Mouse (Mus musculus) limb, embryonic 15.5 days (tissue): ENCODE results near the gene Fbxw8. TPM values are rescaled to one million over a fixed set of nuclear protein-coding genes. Genes with fewer than 3 reads are reported as not detected.
A peak's percentile ranks its signal among the peaks of the same experiment; 100 is the strongest.

ENCODE experiments used
- ATAC-seq: fragments of 200-750 bp; cut with Nextera tagmentation; 2 replicates; pipeline ENCODE4 v1.8.0; 2017; ENCODE audit warnings: low read depth, moderate TSS enrichment; ENCODE audit not compliant: insufficient number of reproducible peaks, low FRiP score, low TSS enrichment
- H3K27ac ChIP-seq: fragments of 300-500 bp; sonication (generic); 2 replicates; pipeline ENCODE4 v1.5.1; 2015; ENCODE audit warnings: moderate library complexity, mild to moderate bottlenecking, inconsistent platforms
- H3K27me3 ChIP-seq: fragments of 300-500 bp; sonication (generic); 2 replicates; pipeline ENCODE4 v1.6.1; 2015; ENCODE audit warnings: inconsistent platforms
- H3K36me3 ChIP-seq: fragments of 300-500 bp; sonication (generic); 2 replicates; pipeline ENCODE4 v1.6.1; 2015; ENCODE audit warnings: inconsistent platforms
- H3K4me1 ChIP-seq: fragments of 300-500 bp; sonication (generic); 2 replicates; pipeline ENCODE4 v1.6.1; 2015; ENCODE audit warnings: inconsistent platforms
- H3K4me2 ChIP-seq: fragments of 300-500 bp; sonication (generic); 2 replicates; pipeline ENCODE4 v1.6.1; 2015; ENCODE audit warnings: mild to moderate bottlenecking, inconsistent platforms
- H3K4me3 ChIP-seq: fragments of 300-500 bp; sonication (generic); 2 replicates; pipeline ENCODE4 v1.5.1; 2015; ENCODE audit warnings: mild to moderate bottlenecking, inconsistent platforms
- H3K9ac ChIP-seq: fragments of 300-500 bp; sonication (generic); 2 replicates; pipeline ENCODE4 v1.6.1; 2015; ENCODE audit warnings: inconsistent platforms
- H3K9me3 ChIP-seq: fragments of 300-500 bp; sonication (generic); 2 replicates; pipeline ENCODE4 v1.6.1; 2016; ENCODE audit warnings: inconsistent platforms
- WGBS: fragments of 180-500 bp; shearing (Covaris S2); methylation state at CpG from one replicate; pipeline ENCODE4 v1.1.7; 2015; 5-methylcytosine and 5-hydroxymethylcytosine counted together
- polyA plus RNA-seq: library from polyadenylated mRNA; unstranded; fragments of >200 nt; fragmentation: Nextera tagmentation; extraction: Ambion mirVana; gene quantifications from 2 replicates; pipeline ENCODE4 v1.2.1, GENCODE M21; 2015

Fbxw8 gene
- polyA plus RNA-seq, 1 experiment from 2014 or later, result 26.3 TPM

DNA sequence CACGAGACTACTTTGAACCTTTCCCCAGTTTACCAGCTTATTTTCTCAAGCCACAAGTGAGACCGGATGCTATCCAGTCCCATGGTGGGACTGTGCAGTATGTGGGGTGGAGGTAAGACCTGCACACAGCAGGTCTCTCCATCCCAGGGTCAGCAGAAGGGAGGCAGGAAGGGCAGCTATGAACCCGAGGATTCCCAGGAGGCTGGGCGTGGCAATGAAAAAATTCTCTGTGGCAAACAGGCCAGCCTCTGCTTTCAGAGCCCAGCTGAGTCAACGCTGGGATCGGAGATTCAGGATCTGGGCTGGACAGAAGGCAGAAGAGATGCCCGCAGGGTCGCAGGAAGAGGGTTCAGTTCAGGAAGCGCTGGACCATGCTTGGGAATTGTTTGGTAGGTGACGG lies 8.0 kb downstream of the Fbxw8 start:
- no peak overlapping the region for H3K27ac ChIP-seq
- no peaks in the 10 kb centered on the region for H3K9me3 ChIP-seq
- H3K27me3 ChIP-seq, result no peaks in the 10 kb centered on the region
- no peak overlapping the region for H3K4me2 ChIP-seq
- peaks cover 23% of the 10 kb centered on the region for H3K36me3 ChIP-seq
- H3K9ac ChIP-seq, result no peak overlapping the region
- ATAC-seq, result no peak
- H3K4me1 ChIP-seq, result peaks cover 11% of the 10 kb centered on the region
- H3K4me3 ChIP-seq, result no peak overlapping the region
- WGBS, result 79% methylated on average over 10 of the region's 10 CpGs

GRCm38 (mm10) chr5:118145999-118146679 lies 9.1 kb downstream of the Fbxw8 start:
- Histone ChIP-seq H3K4me3 (no peak overlapping the region), H3K9me3 (no peaks in the 10 kb centered on the region), H3K27ac (no peak overlapping the region), H3K27me3 (no peaks in the 10 kb centered on the region), H3K9ac (no peak overlapping the region), H3K4me2 (no peak overlapping the region), H3K4me1 (peaks cover 11% of the 10 kb centered on the region), H3K36me3 (peaks cover 30% of the 10 kb centered on the region)
- ATAC-seq, result no peak
- 72% methylated on average over 15 of the region's 15 CpGs for WGBS

DNA sequence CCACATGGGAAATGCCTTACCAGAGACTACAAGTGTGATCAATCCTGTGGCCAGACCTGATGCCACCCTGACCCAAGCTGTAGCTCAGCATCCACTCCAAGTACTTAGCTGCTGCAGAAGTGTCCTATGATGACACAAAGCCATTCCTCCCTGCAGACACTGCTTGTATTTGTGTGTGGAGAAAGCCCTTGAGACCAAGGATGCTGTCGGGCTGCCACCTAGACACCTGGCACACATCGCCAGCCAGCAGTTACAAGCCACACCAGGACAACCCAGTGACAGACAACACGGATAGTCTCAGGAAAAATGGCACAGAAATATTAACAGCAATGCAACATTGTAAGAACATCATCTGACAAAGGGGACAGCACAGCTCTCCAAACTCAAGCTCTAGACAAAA lies 9.8 kb downstream of the Fbxw8 start:
- Histone ChIP-seq H3K4me2 (no peak overlapping the region), H3K27ac (no peak overlapping the region), H3K4me3 (no peak overlapping the region), H3K4me1 (peaks cover 11% of the 10 kb centered on the region), H3K9me3 (no peaks in the 10 kb centered on the region), H3K36me3 (peaks cover 33% of the 10 kb centered on the region), H3K27me3 (no peaks in the 10 kb centered on the region), H3K9ac (no peak overlapping the region)
- ATAC-seq, result no peak
- 92% methylated on average over 3 of the region's 3 CpGs for WGBS

DNA sequence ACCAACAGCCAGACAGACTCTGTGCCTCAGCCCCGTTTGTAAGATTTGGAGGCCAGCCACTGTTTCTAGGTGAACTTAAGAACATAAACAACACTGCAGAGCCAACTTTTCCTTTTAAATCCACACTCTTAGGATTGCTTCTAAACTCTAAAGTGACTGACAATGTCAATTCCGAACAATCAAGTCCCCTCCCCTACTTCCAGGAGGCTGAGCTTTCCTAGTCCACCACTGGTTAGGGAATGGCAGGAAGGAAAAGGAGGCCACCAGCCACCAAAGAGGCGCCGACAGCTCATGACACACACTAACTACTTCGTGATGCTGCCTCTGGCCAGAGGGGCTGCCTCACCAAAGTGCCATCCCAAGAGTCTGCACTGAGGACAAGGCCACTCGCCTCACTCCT lies 10.5 kb downstream of the Fbxw8 start:
- no peak for ATAC-seq
- no peak overlapping the region for H3K27ac ChIP-seq
- H3K4me1 ChIP-seq, result peaks cover 11% of the 10 kb centered on the region
- H3K36me3 ChIP-seq, result peaks cover 40% of the 10 kb centered on the region
- no peak overlapping the region for H3K4me3 ChIP-seq
- no peak overlapping the region for H3K9ac ChIP-seq
- H3K9me3 ChIP-seq, result no peaks in the 10 kb centered on the region
- no peak overlapping the region for H3K4me2 ChIP-seq
- no peaks in the 10 kb centered on the region for H3K27me3 ChIP-seq
- 85% methylated on average over 6 of the region's 6 CpGs for WGBS

DNA sequence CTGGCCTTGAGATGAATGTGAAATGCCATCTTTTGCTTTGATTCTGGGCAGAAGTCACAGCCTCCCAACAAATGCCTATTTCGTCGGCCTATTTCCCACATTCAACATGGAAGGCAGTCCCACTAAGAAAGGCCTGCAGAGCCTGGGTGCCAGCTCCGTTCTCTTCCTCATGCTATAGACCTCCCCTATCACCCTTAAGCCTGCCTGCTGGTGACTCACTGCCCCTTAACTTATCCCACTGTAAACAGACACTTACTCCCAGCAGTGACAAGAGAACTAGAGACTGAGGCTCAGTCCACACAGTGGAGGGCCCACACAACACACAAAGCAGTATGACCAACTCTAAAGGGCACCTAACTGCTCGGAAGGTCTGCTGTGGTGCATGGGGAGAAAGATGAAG lies 10.9 kb downstream of the Fbxw8 start:
- Histone ChIP-seq H3K36me3 (peaks cover 44% of the 10 kb centered on the region), H3K4me3 (no peak overlapping the region), H3K4me2 (no peak overlapping the region), H3K9ac (no peak overlapping the region), H3K27ac (no peak overlapping the region), H3K4me1 (peaks cover 11% of the 10 kb centered on the region), H3K27me3 (no peaks in the 10 kb centered on the region), H3K9me3 (no peaks in the 10 kb centered on the region)
- WGBS, result 84% methylated on average over 4 of the region's 4 CpGs
- ATAC-seq, result no peak

DNA sequence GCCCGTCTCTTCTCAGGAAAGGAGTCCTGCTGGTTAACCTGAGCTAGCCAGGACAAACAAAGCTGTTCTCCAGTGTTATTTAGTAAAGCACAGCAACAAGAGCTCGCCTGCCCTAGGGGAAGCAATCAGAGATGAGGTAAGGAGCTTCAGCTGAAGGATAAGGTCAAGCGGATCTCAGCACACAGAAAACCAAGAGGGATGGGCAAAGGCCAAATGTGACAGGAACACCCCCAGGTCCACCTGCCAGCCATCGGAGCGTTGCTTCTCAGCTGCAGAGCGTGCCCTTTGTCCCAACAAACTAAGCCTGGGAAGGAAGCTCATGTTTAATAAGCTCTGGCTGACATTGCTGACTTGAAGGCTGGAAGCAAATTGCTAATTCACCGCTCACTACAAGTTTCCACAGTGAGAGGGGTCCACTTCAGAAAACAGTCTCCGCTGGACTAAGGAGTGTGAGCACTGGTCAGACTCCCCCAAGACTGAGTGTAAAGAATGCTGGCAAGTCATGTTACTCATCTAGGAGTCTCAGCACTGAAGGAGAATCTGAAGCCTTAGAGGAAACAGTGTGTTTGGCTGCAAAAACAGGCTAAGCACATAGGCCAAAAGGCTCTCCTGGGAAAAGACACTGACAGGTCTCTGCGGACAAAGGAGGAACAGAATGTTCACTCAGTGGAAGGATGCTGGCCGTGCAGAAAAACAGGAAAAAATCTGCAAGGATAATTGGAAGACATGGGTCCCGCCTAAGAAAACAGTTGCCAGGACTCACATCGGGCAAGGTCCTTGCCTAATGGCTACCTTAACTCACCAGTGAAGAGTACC lies 11.8 kb downstream of the Fbxw8 start:
- Histone ChIP-seq H3K27ac (no peak overlapping the region), H3K9ac (no peak overlapping the region), H3K27me3 (no peaks in the 10 kb centered on the region), H3K36me3 (peaks cover 51% of the 10 kb centered on the region), H3K9me3 (no peaks in the 10 kb centered on the region), H3K4me2 (no peak overlapping the region), H3K4me1 (peaks cover 11% of the 10 kb centered on the region), H3K4me3 (no peak overlapping the region)
- WGBS, result 78% methylated on average over 12 of the region's 12 CpGs
- no peak for ATAC-seq

DNA sequence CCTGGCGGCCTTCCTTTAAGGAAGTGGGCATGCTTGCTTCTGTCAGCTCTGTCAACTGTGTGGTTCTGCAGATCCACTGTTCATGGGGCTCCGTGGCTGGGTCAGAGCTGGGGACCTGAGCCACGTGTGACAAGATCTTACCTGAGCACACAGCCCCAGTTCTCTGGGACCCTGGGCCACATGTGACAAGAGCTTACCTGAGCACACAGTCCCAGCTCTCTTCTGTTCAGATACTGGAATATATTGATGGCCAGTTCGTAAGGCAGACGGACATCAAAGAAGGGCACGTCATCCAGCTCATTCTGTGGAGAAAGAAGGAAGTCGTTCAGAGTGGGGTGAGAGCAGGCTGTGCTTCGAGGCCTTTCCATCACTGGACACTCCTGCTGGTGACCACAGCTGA lies 12.8 kb downstream of the Fbxw8 start:
- H3K27me3 ChIP-seq, result no peaks in the 10 kb centered on the region
- no peaks in the 10 kb centered on the region for H3K9me3 ChIP-seq
- WGBS, result 84% methylated on average over 8 of the region's 8 CpGs
- peaks cover 14% of the 10 kb centered on the region for H3K4me1 ChIP-seq
- H3K9ac ChIP-seq, result no peak overlapping the region
- H3K36me3 ChIP-seq, result peaks cover 49% of the 10 kb centered on the region
- ATAC-seq, result no peak
- H3K4me3 ChIP-seq, result no peak overlapping the region
- no peak overlapping the region for H3K4me2 ChIP-seq
- no peak overlapping the region for H3K27ac ChIP-seq

GRCm38 (mm10) chr5:118139630-118140029 lies 15.6 kb downstream of the Fbxw8 start:
- no peak overlapping the region for H3K4me2 ChIP-seq
- no peak overlapping the region for H3K9ac ChIP-seq
- peaks cover 25% of the 10 kb centered on the region for H3K4me1 ChIP-seq
- H3K27me3 ChIP-seq, result no peaks in the 10 kb centered on the region
- H3K9me3 ChIP-seq, result no peaks in the 10 kb centered on the region
- H3K4me3 ChIP-seq, result no peak overlapping the region
- H3K27ac ChIP-seq, result no peak overlapping the region
- no peak for ATAC-seq
- 84% methylated on average over 8 of the region's 8 CpGs for WGBS
- H3K36me3 ChIP-seq, result peaks cover 42% of the 10 kb centered on the region

DNA sequence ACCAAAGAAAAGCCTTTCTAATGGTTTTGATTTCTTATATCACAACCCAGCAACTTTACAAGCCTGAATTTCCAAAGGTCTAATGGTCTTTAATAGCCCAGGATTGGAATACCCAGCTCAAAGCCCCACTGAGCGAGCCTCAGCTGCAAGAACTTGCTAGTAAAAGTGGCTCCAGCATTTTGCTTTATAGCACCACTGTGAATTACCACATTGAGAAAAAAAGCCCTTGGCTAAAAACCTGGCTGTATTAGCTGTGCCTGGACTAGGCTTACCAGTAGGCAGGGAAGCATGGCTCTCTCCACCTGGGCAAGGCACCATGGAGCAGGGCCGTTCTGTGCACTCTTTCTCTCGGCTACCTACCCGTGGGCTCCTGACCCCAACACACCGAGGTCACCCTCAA lies 18.9 kb downstream of the Fbxw8 start:
- Histone ChIP-seq H3K9me3 (no peaks in the 10 kb centered on the region), H3K4me1 (peaks cover 25% of the 10 kb centered on the region), H3K27me3 (no peaks in the 10 kb centered on the region), H3K9ac (no peak overlapping the region), H3K27ac (peak overlapping the region; percentile 55), H3K4me3 (no peak overlapping the region), H3K4me2 (no peak overlapping the region), H3K36me3 (peaks cover 31% of the 10 kb centered on the region)
- ATAC-seq, result no peak
- WGBS, result 32% methylated on average over 5 of the region's 5 CpGs

GRCm38 (mm10) chr5:118128651-118129050 lies 26.6 kb downstream of the Fbxw8 start:
- Histone ChIP-seq H3K36me3 (peaks cover 55% of the 10 kb centered on the region), H3K4me3 (no peak overlapping the region), H3K4me1 (no peaks in the 10 kb centered on the region), H3K9me3 (no peaks in the 10 kb centered on the region), H3K27ac (no peak overlapping the region), H3K9ac (no peak overlapping the region), H3K27me3 (no peaks in the 10 kb centered on the region), H3K4me2 (no peak overlapping the region)
- ATAC-seq, result no peak
- WGBS, result 68% methylated on average over 9 of the region's 9 CpGs

GRCm38 (mm10) chr5:118128208-118128607 lies 27.1 kb downstream of the Fbxw8 start:
- Histone ChIP-seq H3K27ac (no peak overlapping the region), H3K36me3 (peaks cover 55% of the 10 kb centered on the region), H3K9ac (no peak overlapping the region), H3K4me3 (no peak overlapping the region), H3K4me2 (no peak overlapping the region), H3K27me3 (no peaks in the 10 kb centered on the region), H3K9me3 (no peaks in the 10 kb centered on the region), H3K4me1 (no peaks in the 10 kb centered on the region)
- no peak for ATAC-seq
- WGBS, result 72% methylated on average over 6 of the region's 6 CpGs

DNA sequence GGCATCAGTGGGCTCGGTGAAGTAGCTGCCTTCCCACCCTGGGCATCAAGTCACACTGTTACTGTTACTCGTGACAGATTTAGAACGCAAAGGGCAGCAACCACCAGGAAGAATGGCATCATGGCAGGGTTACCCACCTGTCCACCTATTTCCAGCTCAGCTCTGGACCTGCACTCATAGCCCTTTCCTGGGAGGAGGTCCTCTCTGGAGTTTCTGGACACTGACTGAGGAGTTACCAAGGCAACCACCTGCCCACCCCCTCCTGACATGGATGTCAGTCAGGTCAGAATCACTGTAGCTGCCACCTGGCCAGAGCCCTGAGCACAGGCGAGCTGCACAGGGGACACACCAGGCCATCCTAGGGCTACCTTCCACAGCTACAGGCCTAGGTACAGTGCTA lies 28.6 kb downstream of the Fbxw8 start:
- ATAC-seq, result no peak
- no peaks in the 10 kb centered on the region for H3K27me3 ChIP-seq
- no peaks in the 10 kb centered on the region for H3K9me3 ChIP-seq
- peaks cover 3% of the 10 kb centered on the region; the same call in 1 of the 2 replicates for H3K4me1 ChIP-seq
- H3K36me3 ChIP-seq, result peaks cover 57% of the 10 kb centered on the region
- WGBS, result 87% methylated on average over 4 of the region's 4 CpGs
- no peak overlapping the region for H3K4me3 ChIP-seq
- no peak overlapping the region for H3K4me2 ChIP-seq
- no peak overlapping the region for H3K27ac ChIP-seq
- H3K9ac ChIP-seq, result no peak overlapping the region
